Mouse (Mus musculus): Measurements from ENCODE around the gene Tmem262. TPM values are rescaled to one million over a fixed set of nuclear protein-coding genes. Genes with fewer than 3 reads are reported as not detected.
A peak's percentile ranks its signal among the peaks of the same experiment; 100 is the strongest.
"Not testable (repeated sequence)": the region's sequence is repeated elsewhere in the genome, so short reads cannot be mapped to it uniquely, and the experiment has no call there.

Gene Tmem262
- 0.21 TPM in 1 of 2 replicates, not detected in the other for polyA plus RNA-seq (2012; rRNA removed)

DNA sequence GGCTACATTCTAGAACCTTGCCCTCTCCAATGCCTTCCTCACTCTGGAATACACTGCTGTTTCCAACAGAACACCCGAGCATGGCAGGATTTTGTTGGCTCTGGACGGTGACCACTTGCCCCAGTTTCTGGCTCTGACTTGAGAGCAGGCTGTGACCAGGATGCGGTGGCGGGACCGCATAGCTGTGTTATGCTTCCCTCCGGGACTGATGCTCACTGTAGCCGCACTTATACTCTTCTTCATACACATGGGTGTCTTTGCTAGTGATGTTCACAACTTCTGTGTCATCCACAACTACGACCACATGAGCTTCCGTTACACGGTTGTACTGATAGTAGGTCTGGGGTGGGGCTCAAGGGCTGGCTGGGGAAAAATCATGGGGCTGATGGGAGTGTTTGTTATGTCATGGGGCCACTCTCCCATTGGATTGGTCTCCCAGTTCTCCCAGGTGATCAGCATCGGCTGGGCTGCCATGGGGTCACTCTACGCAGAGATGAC is at the start of gene Tmem262:
Gene Tmem262 (plus strand): TSS at position 51 of the 498 bp plus-strand sequence.
- no peak for DNase-seq (ENCODE audit: low spot score)

DNA sequence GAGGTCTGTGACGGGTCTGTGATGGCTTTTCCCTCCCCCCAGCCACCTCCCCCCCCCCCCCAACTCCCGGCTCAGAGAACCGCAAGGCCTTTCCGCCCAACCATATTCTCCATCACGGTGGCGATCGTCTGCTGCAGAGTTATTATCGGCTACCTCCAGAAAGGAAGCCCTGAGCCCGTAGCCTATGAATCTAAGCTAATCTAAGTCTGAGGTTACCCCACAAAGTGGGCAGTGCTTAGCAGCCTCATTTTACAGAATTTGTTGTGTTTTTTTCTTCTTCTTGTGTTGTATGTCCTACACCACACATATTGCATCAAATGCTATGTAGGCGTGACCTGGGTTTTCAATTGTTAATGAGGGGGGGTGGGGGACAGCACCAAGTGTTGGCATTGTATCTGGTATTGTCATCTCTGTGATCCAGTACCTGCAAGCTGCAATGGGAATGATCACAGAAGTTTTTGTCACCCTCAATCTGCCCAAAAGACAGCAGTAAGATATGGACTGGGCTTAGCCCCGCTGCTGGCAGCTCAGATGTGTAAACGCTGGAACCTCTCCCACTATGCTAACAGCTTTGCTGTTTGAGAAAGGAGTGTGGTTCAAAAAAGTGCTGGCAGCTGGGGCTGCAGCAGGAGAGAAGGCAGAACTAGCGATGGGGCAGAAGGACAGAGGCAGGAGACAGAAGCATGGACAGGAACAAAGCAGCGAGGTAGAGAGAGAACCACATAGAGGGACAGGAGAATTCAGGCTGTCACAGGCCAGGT is 49.1 kb upstream of the Tmem262 start:
- DNase-seq (ENCODE audit: low spot score) = no peak

DNA sequence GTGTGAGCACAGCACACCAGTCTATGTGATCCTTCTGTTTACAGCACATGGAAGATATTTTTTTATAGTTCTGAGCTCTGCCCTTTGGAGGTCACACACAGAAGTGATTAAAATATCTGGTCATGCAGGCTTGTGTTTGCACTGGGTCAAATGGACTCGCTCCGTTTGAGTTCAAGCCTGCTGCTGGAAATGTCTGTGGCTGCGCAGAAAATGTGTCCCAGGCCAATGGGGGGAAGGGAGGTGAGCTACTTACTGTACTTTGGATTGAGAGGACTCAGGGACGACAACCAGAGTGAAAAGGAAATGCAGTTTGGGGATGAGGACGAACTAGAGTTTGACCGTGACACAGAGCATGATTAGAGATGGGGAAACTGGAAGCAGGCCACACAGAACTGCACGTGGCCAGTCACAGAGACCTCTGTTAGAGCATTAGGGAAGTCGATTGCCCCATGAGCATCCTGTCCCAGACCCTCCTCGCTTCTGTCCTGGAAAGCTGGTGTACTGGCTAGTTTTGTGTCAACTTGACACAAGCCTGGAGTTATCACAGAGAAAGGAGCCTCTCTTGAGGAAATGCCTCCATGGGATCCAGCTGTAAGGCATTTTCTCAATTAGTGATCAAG is 43.8 kb upstream of the Tmem262 start:
- no peak for DNase-seq (ENCODE audit: low spot score)

DNA sequence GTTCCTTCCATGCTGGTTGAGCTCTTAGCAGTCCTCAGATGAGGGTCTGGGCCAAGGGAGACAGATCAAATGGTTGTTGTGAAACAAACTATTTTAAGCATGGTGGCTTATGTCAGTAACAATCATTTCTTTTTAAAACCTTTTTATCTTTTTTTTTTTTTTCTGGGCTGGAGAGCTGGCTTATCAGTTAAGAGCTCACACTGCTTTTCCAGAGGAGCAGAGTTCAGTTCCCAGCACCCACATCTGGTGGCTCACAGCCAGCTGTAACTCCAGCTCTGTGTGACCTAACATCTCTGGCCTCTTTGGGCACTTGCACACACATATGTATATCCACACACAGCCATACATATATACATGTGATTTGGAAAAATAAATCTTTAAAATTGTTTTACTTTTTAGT is 42.1 kb upstream of the Tmem262 start:
- DNase-seq (ENCODE audit: low spot score) = no peak

DNA sequence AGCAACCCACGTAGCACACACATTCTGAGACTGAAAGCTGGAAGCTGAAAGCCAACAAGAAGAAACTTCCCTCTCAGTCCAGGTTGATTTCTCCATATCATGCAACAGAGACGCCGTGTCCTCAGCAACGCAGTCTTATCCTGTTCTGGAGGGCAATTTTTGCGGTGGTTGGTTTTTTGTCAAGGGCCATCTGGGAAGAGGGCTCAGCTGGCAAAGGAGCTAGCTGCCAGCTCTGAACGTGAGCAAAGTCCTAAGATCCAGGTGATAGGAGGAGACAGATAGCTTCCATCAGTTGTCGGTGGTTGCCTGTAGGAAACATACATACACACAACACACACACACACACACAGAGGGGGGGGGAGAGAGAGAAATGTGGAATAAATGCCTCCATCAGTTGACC is 41.5 kb upstream of the Tmem262 start:
- DNase-seq (ENCODE audit: low spot score) = no peak

DNA sequence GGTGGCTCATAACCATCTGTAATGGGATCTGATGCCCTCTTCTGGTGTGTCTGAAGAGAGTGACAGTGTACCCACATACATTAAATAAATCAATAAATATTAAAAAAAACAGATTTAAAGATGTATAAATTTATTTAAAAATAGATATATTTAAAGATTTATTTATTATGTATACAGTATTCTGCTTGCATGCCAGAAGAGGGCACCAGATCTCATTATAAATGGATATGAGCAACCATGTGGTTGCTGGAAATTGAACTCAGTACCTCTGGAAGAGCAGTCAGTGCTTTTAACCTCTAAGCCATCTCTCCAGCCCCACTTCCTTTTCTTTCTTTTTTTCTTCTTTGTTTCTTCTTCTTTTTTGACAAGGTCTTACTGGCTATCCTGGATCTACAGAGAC is 39.8 kb upstream of the Tmem262 start:
- DNase-seq (ENCODE audit: low spot score) = no peak

DNA sequence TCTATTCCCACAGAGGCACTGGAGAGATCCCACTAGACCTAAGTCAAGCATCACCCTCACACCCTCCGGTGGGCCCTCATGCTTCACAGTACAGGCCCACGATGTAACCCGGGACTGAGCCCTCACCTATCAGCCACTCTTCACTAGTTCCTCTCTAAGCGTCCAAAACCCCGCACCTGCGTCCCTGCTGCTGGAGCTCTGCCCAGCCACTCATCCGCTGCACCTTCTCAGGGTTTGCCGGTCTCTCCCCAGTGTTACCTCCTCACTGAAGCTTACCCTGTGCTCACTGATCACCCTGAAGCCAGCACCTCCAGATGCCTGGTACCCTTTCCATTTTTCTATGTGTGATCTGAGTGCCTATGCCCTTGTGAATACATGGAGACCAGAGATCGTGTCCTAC is 37.5 kb upstream of the Tmem262 start:
- no peak for DNase-seq (ENCODE audit: low spot score)

DNA sequence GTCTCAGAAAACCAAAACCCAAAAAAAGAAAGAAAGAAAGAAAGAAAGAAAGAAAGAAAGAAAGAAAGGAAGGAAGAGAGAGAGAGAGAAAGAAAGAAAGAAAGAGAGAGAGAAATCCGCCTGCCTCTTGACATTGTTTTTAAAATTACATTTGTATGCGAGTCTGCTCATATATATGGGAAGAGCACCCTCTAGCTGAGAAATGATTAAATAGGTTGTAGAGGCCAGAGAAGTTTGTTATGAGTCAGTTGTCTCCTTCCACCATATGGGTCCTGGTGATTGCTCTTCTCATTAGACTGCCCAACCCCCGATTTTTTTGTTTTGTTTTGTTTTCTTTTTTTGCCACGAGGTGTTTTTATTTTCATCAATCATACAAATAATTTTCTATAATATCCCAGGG is 35.7 kb upstream of the Tmem262 start:
- DNase-seq (ENCODE audit: low spot score) = not testable (repeated sequence)

DNA sequence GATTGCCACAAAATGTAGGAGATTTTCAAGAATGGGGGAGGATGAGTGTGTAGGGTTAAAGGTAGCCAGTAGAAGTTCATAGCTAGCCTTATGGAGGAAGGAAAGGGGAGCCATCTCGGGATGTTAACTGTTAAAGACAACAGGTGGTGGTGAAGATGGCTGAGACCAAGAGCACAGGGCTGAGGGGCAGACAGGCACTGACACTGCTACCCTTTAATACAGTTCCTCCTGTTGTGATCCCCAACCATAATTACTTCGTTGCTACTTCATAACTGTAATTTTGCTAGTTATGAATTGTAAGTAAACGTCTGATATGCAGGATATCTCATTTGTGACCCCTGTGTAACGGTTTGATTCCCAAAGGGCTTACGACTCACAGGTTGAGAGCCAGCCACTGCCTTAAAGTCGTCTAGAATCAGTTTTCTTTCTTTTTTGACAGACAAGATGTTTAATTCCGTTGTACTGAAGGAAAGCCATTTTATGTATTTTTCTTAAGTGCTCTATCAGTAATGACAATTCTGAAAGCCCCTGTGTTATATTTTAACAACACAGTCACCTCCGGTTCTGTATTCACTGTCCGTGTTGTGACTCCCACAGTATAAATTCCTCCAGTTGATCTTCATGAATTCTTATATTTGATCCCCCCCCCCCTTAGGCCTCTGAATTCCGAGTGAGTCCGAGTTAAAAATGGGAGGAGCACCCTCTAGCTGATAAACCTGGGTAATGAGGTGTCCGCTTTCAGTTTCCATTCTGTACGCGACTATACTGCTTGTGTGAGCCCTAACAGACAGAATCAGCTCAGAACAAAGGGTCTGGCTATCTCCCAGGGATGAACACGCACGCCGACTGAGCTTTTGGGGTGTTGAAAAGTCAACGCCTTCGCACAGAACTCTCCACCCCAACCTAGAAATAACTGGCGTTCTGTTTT is 34.2 kb upstream of the Tmem262 start:
- no peak for DNase-seq (ENCODE audit: low spot score)

DNA sequence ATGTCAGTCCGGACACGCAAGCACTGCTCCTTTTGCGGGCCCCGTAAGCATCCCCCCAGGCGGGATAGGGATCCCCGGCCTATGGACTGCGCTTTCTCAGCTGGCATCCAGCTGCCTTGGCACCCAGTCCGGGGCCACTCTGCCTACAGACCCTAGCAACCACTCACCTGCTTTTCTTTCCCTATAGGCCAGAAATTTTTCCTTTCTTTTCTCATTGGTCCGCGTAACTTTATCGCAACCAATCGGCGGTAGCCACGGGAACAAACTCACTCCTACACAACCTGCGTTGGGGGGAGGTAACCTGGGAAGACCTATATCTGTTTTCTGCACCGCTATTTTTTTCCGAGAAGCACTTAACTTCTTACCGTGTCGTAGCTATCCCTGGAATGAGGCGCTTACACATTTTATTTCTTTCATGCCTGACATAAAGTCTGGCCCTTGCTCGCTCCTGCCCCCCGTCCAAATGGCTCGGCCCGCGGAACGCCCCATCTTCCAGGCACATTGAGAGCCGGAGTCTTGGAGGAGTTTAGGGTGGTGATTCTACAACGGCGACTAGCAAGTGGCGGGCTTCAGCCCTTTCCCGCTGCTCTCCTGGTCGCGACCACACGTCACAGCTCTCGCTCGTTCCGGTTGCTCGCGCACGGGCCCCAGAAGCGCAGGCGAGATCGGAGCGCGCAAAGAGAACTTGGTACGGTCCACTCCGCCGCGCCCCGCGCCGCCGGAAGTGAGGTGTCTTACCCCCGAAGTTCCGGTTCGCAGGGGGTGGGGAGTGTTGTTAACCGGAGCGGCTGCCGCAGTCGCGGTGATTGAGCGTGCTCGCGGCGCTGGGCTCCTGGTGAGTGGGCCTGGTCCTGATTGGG is 33.3 kb upstream of the Tmem262 start, which contains the start of gene Syvn1:
Gene Syvn1 (plus strand): TSS at position 283 of the 860 bp plus-strand sequence.
- DNase-seq (ENCODE audit: low spot score) = peak; percentile 92

DNA sequence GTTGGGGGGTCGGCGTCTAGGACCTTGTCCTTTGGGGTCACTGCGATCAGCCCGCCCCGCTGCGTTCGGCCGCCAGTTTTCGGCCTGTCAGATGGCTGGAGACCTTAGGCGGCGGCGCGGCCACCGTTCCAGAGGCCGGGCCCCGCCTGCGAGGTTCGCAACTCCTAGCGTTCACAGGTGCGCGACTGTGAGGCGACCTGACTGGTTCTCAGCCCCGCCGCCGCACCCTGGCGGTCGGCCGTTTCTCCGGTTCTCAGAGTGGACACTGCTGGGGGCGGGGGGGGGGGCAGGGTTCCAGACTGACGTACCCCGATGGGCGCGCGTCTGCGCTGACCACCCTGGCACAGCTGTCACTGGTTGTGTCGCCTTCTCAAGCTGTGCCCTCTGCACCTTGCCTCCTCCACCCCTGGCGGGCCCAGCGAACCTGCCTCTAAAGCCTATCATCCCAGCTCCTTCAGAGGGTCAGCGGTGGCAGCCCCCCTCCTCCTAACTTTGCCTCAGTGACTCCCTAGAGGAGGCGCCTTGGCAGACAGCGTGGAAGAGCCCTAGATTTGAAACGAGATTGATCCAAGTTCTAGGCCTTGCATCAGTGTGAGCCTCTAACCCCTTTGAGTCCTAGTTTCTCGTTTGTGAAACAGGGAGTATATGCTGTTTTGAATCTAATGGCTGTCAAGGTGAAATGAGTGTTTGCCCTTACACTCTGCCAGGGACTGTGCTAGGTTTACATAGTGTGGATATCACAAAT is 32.5 kb upstream of the Tmem262 start:
- no peak for DNase-seq (ENCODE audit: low spot score)

DNA sequence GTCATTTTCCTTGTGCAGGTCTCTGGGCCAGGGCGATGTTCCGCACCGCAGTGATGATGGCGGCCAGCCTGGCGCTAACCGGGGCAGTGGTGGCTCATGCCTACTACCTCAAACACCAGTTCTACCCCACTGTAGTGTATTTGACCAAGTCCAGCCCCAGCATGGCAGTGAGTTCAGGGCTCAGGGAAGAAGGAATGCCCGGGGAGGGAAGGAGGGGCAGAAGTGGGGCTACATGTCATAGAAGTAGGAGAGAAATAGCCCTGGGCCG is 32.0 kb upstream of the Tmem262 start:
- no peak for DNase-seq (ENCODE audit: low spot score)

DNA sequence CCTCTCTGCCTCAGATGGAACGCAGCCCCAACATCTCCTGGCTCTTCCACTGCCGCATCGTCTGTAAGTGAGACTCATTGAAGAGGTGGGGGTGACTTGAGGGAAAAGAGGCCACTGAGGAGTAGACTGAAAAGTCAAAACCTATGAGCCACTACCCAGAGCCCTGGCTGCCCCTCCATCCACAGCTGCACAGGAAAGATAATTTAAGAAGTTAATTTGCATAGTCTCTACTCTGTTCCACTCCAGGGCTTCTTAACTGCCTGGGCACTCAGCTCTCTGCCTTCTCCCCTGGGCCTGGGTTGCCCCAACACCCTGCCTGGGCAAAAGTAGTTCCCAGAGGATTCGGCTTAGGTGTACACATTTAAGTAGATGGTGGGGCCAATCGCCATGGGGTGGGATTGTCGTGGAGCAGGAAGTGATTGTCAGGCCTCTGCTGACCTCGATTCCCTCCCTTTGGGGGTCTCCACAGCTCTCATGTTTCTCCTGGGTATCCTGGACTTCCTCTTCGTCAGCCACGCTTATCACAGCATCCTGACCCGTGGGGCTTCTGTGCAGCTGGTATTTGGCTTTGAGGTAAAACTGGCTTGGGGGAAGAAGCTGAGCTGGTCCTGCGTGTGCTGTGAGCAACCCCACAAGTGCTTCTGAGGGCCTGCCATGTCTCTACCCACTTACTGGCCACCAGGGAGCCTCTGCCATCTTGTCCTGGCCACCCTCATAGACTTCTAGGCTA is 31.0 kb upstream of the Tmem262 start:
- DNase-seq (ENCODE audit: low spot score) = no peak

DNA sequence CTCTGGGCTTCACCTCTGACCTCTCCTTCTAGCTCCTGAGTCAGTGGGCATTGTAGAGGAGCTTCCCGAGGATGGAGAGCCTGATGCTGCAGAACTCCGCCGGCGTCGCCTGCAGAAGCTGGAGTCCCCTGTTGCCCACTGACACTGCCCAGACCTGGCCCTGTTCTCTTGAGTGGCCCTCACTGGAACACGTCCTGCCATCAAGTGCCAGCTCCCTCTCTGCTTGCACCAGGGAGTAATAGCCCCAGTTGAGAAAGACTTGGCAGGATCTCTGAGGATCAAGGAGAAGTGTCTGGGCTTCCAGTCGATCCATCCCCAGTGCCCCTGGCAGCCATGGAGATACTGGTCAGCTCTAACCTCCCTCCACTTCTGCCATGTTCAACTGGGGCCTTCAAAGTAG is 27.3 kb upstream of the Tmem262 start:
- DNase-seq (ENCODE audit: low spot score) = no peak

DNA sequence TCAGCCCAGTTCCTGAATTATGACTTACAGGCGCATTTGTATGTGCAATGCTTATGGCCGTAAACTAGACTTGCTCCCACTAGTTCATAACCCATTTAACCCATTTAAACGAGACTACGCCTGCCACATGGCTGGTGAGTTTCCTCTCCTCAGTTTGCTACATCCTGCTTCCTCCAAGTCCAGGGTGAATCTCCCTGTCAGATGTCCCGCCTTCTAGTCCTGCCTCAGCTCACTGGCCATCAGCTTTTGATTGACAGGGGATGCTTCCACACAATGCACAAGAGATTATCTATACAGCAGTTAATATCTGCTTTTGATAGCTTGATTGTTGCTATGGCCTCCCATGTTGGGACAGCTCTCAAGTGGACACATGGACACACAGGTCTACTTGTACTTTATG is 25.5 kb upstream of the Tmem262 start:
- DNase-seq (ENCODE audit: low spot score) = no peak

DNA sequence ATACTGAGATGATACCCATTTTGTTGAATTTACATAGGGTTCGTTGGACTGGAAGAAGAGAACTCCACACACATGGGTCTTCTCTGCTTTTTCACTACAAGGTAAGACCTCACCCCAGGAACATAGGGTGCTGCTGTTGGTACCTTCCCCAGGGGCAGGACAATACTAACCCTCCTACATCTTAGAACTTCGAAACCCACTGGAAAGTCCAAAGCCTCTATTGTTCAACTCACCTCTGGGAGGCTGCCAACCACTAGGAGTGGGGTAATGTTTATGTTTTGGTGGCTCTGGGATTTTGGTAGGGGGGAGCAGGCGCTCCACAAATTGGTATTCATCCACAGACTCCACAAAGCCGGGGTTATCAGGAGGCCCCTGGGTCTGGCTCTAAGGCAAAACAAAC is 23.1 kb upstream of the Tmem262 start:
- no peak for DNase-seq (ENCODE audit: low spot score)

DNA sequence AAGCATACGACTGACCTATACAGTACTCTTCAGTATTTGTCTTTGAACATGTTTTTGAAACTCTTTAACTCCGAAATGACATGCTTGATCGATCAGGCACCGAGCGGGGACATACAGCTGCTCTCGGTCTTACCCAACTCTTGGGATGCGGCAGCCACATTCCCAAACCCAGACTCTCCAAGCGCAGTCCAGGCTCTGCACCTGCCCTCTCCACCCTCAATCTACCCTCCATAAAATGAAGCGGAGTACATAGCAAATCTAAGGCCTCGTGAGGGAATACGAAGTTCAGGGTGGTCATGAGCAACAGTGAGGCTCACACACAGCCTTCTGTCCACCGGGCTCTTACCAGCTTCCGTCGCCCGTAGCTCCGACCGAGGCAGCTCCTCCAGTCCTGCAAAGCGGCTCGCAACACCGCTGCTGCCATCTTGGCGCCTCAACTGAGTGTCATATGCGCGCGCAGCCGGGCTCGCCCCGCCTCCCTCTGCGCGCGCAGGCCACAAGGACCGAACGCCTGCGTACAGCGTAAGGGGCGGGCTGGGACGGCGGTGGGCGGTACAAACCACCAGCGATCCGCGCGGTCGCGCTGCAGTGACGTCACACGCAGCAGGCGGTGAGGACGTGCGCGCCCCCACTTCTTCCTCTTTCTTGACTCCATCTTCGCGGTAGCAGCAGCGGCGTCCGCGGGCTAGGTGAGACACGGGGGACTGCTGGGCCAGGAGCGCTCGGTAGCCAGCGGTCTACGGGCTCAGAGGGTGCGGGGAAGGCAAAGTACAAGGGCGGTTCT is 22.3 kb upstream of the Tmem262 start, which contains the start of the genes Mrpl49 and Fau:
Gene Mrpl49 (minus strand): TSS at position 473 of the 784 bp plus-strand sequence.
Gene Fau (plus strand): TSS at position 532 of the 784 bp plus-strand sequence.
- peak; percentile 95 for DNase-seq (ENCODE audit: low spot score)

DNA sequence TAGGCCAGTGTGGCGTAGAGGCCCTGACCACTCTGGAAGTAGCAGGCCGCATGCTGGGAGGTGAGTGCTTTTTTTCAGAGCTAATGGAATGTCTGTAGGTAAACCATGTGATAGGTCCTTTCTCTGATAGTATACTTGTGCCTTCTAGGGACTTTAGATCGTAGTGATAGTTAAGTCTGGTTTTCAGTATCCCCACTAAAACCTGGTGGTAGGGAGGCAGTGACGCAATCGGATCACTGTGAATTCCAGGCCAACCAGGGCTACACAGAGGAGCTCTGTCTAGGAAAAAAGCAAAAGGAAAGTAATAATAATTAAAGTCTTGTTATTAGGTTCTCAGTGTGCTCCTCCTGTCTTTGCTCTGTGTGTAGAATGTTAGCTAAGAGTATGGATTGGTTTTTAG is 21.3 kb upstream of the Tmem262 start:
- no peak for DNase-seq (ENCODE audit: low spot score)

DNA sequence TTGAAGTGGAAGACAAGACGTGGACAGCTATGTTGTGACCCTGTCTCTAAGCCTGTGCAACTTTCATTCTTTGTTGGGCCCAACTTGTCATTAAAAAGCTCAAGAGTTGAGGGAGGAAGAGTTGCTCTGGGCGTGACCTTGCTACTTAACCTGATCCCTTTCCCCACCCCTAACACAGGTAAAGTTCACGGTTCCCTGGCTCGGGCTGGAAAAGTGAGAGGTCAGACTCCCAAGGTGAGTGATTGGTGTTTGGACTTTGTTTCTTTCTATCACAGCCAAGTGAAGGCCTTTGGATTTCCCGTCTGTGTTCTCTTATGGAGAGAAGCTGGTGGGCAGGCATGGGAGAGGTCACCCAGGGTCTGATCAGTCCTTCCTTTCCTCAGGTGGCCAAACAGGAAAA is 20.9 kb upstream of the Tmem262 start:
- DNase-seq (ENCODE audit: low spot score) = no peak

Data from urinary bladder, adult 2 months (tissue).